Mouse (Mus musculus): ENCODE data around the gene Igsf9. TPM values are rescaled to one million over a fixed set of nuclear protein-coding genes. Genes with fewer than 3 reads are reported as not detected.

Igsf9 gene
- polyA plus RNA-seq, 1 experiment from 2014 or later = 23.5 TPM

DNA sequence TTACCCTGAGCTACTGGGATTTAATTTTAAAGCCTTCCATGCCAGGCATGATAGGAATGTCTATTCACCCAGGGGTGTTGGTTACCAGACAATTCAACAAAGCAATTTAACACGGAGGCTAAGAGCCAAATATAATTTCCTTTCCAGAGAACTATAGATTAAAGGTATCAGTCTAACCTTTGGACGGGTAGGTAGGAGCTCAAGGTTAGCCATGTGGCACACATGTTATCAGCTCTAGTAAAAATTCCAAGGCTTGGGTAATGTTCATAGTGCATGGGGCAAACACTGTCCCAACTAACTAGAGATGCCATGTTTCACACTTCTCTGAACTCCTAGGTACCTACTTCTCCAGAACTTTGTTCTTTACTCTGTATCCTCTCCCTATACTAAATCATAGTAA lies 20.0 kb upstream of the Igsf9 start:
- no peaks in the 10 kb centered on the region for H3K27me3 ChIP-seq (replicated peaks; ENCODE audit: control insufficient read depth, insufficient read depth, low read length)
- no peaks in the 10 kb centered on the region for H3K9me3 ChIP-seq (replicated peaks; ENCODE audit: control insufficient read depth, low read length)
- H3K27ac ChIP-seq (ENCODE audit: low read depth, low read length) = no peak overlapping the region
- H3K9ac ChIP-seq (ENCODE audit: low read length) = no peak overlapping the region
- DNase-seq (ENCODE audit: low spot score) (no peak), ATAC-seq (no peak)
- H3K36me3 ChIP-seq (ENCODE audit: control insufficient read depth, insufficient read depth, low read length) = no peaks in the 10 kb centered on the region
- 73% methylated on average over 2 of the region's 2 CpGs for WGBS
- H3K4me1 ChIP-seq (ENCODE audit: control insufficient read depth, insufficient read depth, low read length) = no peaks in the 10 kb centered on the region
- H3K4me2 ChIP-seq (ENCODE audit: low read length) = no peak overlapping the region
- H3K4me3 ChIP-seq (ENCODE audit: low read depth, low read length) = no peak overlapping the region

DNA sequence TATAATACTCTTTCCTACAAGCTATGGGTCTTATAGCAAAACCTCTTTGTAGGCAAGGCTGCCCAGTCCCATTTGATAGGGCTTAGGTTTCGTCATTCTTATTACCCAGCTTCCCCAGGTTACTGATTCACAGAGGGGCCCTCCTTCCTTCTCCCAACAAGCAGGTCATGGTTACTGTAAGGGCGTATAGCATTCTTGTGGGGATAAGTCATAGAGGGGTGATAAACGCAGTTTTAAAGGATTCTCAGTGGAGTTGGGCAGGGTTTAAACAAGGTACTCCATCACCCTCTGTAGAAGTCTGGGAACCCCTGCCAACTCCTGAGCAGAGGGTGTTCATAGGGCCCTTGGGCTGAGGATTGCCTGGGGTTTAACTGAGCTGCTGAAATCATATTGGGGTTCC lies 19.1 kb upstream of the Igsf9 start:
- Histone ChIP-seq H3K36me3 (ENCODE audit: control insufficient read depth, insufficient read depth, low read length) (no peaks in the 10 kb centered on the region), H3K9ac (ENCODE audit: low read length) (no peak overlapping the region), H3K9me3 (replicated peaks; ENCODE audit: control insufficient read depth, low read length) (no peaks in the 10 kb centered on the region), H3K4me1 (ENCODE audit: control insufficient read depth, insufficient read depth, low read length) (no peaks in the 10 kb centered on the region), H3K4me3 (ENCODE audit: low read depth, low read length) (no peak overlapping the region), H3K27me3 (replicated peaks; ENCODE audit: control insufficient read depth, insufficient read depth, low read length) (no peaks in the 10 kb centered on the region), H3K4me2 (ENCODE audit: low read length) (no peak overlapping the region), H3K27ac (ENCODE audit: low read depth, low read length) (no peak overlapping the region)
- ATAC-seq = no peak
- DNase-seq (ENCODE audit: low spot score) = no peak
- WGBS = 90% methylated on average over 3 of the region's 3 CpGs

DNA sequence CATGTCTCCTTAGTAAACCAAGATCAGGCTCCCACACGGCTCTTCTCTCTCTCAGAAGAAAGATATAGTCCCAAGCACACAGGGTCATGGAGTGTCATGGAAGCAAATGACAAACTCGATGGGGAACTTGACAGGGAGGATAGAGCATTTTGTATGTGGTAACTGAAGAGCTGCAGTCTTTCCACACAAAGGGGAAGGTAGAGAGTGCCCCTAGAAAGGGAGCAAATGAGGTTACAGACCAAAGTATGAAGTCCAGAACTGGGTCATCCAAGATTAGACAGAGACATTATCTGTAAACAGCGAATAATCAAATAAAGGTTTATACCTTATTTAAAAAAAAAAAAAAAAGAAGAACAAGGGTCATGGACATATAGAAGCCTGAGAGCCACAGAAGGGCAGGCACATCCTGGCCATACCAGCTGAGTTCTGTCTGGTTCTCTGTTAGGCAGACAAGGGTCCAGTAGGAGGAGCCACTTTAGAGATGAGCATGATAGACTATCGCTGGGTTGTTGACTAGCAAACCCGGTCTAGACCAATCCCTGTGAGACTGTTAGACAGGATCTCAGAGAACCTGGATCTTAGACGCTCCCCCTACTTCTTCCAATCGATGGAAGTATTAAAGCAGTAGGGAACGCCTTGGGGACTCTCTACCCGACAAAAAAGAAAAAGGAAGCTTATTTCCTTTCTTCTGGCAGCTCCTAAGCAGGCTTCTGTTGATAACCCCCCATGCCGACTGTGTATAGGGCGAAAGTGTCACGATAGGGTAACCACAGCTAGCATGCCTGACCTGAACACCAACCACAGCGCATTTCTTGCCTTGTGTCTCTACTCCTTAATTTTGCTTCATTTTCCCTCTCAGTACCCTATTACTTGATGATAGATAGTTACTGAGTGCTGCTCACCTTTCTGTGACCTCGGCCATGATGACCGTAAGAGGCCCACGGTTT lies 17.9 kb upstream of the Igsf9 start:
- Histone ChIP-seq H3K9ac (ENCODE audit: low read length) (no peak overlapping the region), H3K27ac (ENCODE audit: low read depth, low read length) (no peak overlapping the region), H3K4me3 (ENCODE audit: low read depth, low read length) (no peak overlapping the region), H3K4me2 (ENCODE audit: low read length) (no peak overlapping the region), H3K4me1 (ENCODE audit: control insufficient read depth, insufficient read depth, low read length) (no peaks in the 10 kb centered on the region), H3K27me3 (replicated peaks; ENCODE audit: control insufficient read depth, insufficient read depth, low read length) (no peaks in the 10 kb centered on the region), H3K9me3 (replicated peaks; ENCODE audit: control insufficient read depth, low read length) (no peaks in the 10 kb centered on the region), H3K36me3 (ENCODE audit: control insufficient read depth, insufficient read depth, low read length) (no peaks in the 10 kb centered on the region)
- ATAC-seq = no peak
- 93% methylated on average over 16 of the region's 16 CpGs for WGBS
- DNase-seq (ENCODE audit: low spot score) = no peak

- H3K27ac ChIP-seq (ENCODE audit: low read depth, low read length) = no peak overlapping the region
- ATAC-seq (no peak), DNase-seq (ENCODE audit: low spot score) (no peak)
- H3K27me3 ChIP-seq (replicated peaks; ENCODE audit: control insufficient read depth, insufficient read depth, low read length) = no peaks in the 10 kb centered on the region
- no peak overlapping the region for H3K4me3 ChIP-seq (ENCODE audit: low read depth, low read length)
- 77% methylated on average over 11 of the region's 11 CpGs for WGBS
- H3K9me3 ChIP-seq (replicated peaks; ENCODE audit: control insufficient read depth, low read length) = no peaks in the 10 kb centered on the region
- no peaks in the 10 kb centered on the region for H3K4me1 ChIP-seq (ENCODE audit: control insufficient read depth, insufficient read depth, low read length)
- no peak overlapping the region for H3K9ac ChIP-seq (ENCODE audit: low read length)
- no peak overlapping the region for H3K4me2 ChIP-seq (ENCODE audit: low read length)
- no peaks in the 10 kb centered on the region for H3K36me3 ChIP-seq (ENCODE audit: control insufficient read depth, insufficient read depth, low read length)
Measured at GRCm38 (mm10) chr1:172468301-172468877, 13.2 kb upstream of the Igsf9 start.

DNA sequence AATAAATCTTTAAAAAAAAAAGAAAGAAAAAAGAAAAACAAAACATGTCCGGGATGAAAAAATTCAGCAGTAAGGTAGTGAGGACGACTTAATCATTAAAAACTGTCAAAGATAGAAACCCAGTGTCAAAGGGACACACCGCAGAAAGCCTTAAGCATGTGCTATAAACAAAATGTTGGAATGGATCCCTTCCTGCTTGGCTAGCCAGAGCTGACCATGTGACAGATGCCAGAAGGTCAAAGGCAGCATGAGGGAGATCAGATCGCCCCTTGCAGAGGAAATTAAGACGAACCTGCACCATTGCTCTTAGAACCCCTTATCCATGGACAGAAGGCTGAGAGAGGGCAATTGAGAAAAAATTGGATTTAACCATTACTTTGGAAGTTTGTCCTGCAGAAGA lies 12.2 kb upstream of the Igsf9 start:
- no peak overlapping the region for H3K27ac ChIP-seq (ENCODE audit: low read depth, low read length)
- ATAC-seq (no peak), DNase-seq (ENCODE audit: low spot score) (no peak)
- no peak overlapping the region for H3K4me2 ChIP-seq (ENCODE audit: low read length)
- H3K4me3 ChIP-seq (ENCODE audit: low read depth, low read length) = no peak overlapping the region
- no peaks in the 10 kb centered on the region for H3K9me3 ChIP-seq (replicated peaks; ENCODE audit: control insufficient read depth, low read length)
- H3K4me1 ChIP-seq (ENCODE audit: control insufficient read depth, insufficient read depth, low read length) = no peaks in the 10 kb centered on the region
- no peak overlapping the region for H3K9ac ChIP-seq (ENCODE audit: low read length)
- no peaks in the 10 kb centered on the region for H3K27me3 ChIP-seq (replicated peaks; ENCODE audit: control insufficient read depth, insufficient read depth, low read length)
- WGBS = 87% methylated on average over 5 of the region's 5 CpGs
- H3K36me3 ChIP-seq (ENCODE audit: control insufficient read depth, insufficient read depth, low read length) = no peaks in the 10 kb centered on the region

GRCm38 (mm10) chr1:172469810-172470448 lies 11.7 kb upstream of the Igsf9 start:
- DNase-seq (ENCODE audit: low spot score) = no peak
- no peak overlapping the region for H3K9ac ChIP-seq (ENCODE audit: low read length)

DNA sequence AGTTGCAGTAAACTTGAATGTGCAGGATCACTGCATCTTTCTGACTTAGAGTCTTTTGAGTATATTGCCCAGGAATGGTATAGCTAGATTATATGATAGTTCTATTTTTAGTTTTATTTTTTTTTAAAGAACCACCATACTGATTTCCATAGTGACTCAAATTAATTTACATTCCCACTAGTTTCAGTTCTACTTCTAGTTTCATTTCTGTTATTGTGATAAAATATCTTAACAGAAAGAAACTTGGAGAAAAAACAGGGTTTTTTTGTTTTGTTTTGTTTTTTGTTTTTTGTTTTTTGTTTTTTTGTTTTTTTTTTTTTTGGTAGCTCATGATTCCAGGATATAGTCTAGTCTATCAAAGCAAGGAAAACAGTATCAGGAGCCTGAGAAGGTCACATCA lies 8.7 kb upstream of the Igsf9 start:
- no peaks in the 10 kb centered on the region for H3K4me1 ChIP-seq (ENCODE audit: control insufficient read depth, insufficient read depth, low read length)
- ATAC-seq (no peak), DNase-seq (ENCODE audit: low spot score) (no peak)
- H3K36me3 ChIP-seq (ENCODE audit: control insufficient read depth, insufficient read depth, low read length) = no peaks in the 10 kb centered on the region
- no peak overlapping the region for H3K27ac ChIP-seq (ENCODE audit: low read depth, low read length)
- no peak overlapping the region for H3K4me2 ChIP-seq (ENCODE audit: low read length)
- H3K9me3 ChIP-seq (replicated peaks; ENCODE audit: control insufficient read depth, low read length) = no peaks in the 10 kb centered on the region
- H3K27me3 ChIP-seq (replicated peaks; ENCODE audit: control insufficient read depth, insufficient read depth, low read length) = no peaks in the 10 kb centered on the region
- H3K4me3 ChIP-seq (ENCODE audit: low read depth, low read length) = no peak overlapping the region
- H3K9ac ChIP-seq (ENCODE audit: low read length) = no peak overlapping the region

More at GRCm38 (mm10) chr1:172469810-172470448, 11.7 kb upstream of the Igsf9 start:
- 80% methylated on average over 8 of the region's 8 CpGs for WGBS
- ATAC-seq = no peak
- H3K4me3 ChIP-seq (ENCODE audit: low read depth, low read length) = no peak overlapping the region
- H3K27me3 ChIP-seq (replicated peaks; ENCODE audit: control insufficient read depth, insufficient read depth, low read length) = no peaks in the 10 kb centered on the region
- no peak overlapping the region for H3K27ac ChIP-seq (ENCODE audit: low read depth, low read length)
- H3K9me3 ChIP-seq (replicated peaks; ENCODE audit: control insufficient read depth, low read length) = no peaks in the 10 kb centered on the region
- H3K4me1 ChIP-seq (ENCODE audit: control insufficient read depth, insufficient read depth, low read length) = no peaks in the 10 kb centered on the region
- no peaks in the 10 kb centered on the region for H3K36me3 ChIP-seq (ENCODE audit: control insufficient read depth, insufficient read depth, low read length)
- no peak overlapping the region for H3K4me2 ChIP-seq (ENCODE audit: low read length)

- no peaks in the 10 kb centered on the region for H3K36me3 ChIP-seq (ENCODE audit: control insufficient read depth, insufficient read depth, low read length)
- ATAC-seq = no peak
- H3K9ac ChIP-seq (ENCODE audit: low read length) = no peak overlapping the region
- H3K9me3 ChIP-seq (replicated peaks; ENCODE audit: control insufficient read depth, low read length) = no peaks in the 10 kb centered on the region
- WGBS = 85% methylated on average over 3 of the region's 3 CpGs
- no peak overlapping the region for H3K4me3 ChIP-seq (ENCODE audit: low read depth, low read length)
- H3K27me3 ChIP-seq (replicated peaks; ENCODE audit: control insufficient read depth, insufficient read depth, low read length) = no peaks in the 10 kb centered on the region
- no peak overlapping the region for H3K27ac ChIP-seq (ENCODE audit: low read depth, low read length)
- H3K4me2 ChIP-seq (ENCODE audit: low read length) = no peak overlapping the region
- no peaks in the 10 kb centered on the region for H3K4me1 ChIP-seq (ENCODE audit: control insufficient read depth, insufficient read depth, low read length)
- no peak for DNase-seq (ENCODE audit: low spot score)
Measured at GRCm38 (mm10) chr1:172474196-172474595, 7.4 kb upstream of the Igsf9 start.

Measured in forebrain, embryonic 14.5 days (tissue).